Mouse (Mus musculus): Measurements from ENCODE around the gene 1520401A03Rik.

1520401A03Rik gene

DNA sequence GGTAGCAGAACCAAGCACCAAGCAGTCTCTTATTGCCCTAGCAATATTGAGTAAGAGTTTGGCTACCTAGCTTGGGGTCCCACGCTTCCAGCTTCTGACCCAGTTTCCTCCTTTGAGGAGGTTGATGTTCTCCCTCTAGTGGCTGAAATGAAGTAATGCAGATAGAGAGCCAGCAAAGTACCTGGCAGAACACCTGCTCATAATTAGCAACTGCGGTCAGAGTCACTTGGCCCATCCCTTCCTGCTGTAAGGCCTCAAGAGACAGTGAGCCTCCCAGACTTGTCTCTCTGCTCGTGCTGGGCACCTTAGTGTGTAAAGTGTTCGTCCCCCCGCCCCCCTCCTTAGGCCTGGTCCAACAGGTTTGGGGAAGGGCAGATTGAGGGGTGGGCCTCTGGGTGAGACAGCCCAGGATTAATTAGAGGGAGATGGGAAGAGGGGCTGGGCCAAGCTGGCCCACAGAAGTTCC, 58.0 kb downstream of the 1520401A03Rik start:
- DNase-seq = no peak

DNA sequence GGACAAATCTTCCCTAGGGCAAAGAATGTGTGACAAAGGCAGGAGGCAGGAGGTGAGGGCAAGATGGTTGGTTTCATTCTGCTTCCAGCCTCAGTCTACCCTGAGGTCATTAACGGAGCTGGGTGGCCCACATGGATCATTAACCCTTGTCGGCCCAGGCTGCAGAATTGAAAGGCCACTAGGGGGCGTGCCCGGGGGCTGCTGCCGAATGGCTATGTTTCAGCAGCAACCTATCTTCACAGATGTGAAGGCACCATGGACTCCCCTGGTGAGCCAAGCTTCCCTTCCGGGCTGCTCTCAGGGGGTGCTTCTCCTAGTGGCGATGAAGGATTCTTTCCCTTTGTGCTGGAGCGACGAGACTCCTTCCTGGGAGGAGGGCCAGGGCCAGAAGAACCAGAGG, 61.1 kb downstream of the 1520401A03Rik start:
- DNase-seq = peak in 1 of 2 experiments; percentile 34

DNA sequence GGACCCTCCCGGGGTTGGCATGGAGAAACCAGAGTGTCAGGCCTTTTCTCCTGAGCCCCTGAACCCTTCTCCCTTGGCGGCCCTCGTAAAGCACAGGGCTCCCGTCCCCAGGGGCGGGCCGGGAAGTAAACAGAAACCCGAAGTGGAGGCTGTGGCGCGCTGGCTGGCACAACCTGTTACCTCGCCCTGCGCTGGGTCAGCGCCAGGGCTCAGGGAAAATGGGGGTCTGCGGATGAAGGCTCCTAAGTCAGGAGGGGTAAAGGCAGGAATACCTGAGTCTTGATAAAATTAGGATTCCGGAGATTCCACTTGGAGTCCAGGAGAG, 61.7 kb downstream of the 1520401A03Rik start:
- DNase-seq = no peak

DNA sequence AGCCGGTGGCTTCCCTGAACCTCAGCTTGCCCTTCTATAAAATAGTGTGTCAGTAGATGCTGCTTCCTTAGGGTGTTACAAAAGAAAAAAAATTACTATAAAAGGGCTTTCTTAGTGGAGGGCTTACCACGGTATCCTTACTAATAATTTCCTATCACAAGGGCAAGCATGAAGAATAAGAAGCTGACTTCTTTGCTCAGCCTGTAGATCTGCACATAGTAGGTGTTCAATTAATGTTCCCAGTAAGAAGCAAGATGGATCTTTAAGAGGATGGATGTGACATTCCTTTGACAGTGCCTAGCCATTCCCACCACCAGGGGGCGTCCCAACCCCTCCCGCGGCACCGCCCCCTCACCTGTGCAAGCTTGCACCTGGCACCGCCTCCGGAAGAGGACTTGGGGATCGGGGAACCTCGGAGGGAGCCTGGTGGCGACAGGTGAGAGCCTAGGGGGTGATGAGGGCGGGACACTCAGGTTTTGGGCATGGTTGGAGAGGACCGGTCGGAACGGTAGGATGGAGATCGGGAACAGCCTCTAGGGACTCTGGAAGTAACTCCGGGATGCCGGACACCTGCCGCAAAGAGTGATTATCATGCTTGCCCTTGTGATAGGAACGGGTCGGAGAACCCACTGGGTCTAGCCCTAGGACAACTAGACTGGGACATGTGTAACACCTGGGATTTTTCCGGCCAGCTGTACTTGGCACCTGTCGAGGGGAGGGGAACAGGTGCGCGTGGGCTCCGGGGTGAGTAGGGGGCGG, 62.3 kb downstream of the 1520401A03Rik start, which contains the start of gene Bicdl2:
Bicdl2 (plus strand) TSS at position 390 of the 759 bp plus-strand sequence.
- DNase-seq = peak; percentile 43 to 44

DNA sequence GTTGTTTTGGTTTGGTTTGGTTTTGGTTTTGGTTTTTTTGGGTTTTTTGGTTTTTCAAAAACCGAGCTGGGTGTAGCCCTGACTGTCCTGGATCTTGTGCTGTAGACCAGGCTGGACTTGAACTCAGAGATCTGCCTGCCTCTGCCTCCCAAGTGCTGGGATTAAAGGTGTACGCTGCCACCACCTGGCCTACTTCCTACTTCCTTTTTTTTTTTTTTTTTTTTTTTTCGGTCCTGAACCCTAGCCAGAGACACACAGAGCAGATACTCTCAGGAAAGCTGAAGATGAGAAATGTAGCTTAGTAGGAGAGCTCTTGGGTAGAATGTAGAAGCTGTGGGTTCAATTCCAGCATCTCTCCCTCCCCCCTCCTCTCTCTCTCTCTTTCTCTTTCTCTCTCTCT, 64.1 kb downstream of the 1520401A03Rik start:
- DNase-seq = no peak
